Mouse (Mus musculus) lung, postnatal 0 days (tissue): ENCODE results near the gene Wfdc6b.

Experiments used
- CTCF ChIP-seq: IDR thresholded peaks from 2 replicates; pipeline ENCODE4 v1.5.1; 2016; ENCODE audit warnings: antibody characterized with exemption, mild to moderate bottlenecking
- EP300 ChIP-seq: IDR thresholded peaks from 2 replicates; pipeline ENCODE4 v1.6.1; 2016; ENCODE audit warnings: antibody characterized with exemption, mild to moderate bottlenecking, control low read depth

- TF ChIP-seq EP300 (no peak), CTCF (no peak)
Measured at GRCm38 (mm10) chr2:164619050-164619449, 5.7 kb downstream of the Wfdc6b start.
